Mouse (Mus musculus): ENCODE results near the gene Flt3l. TPM values are rescaled to one million over a fixed set of nuclear protein-coding genes. Genes with fewer than 3 reads are reported as not detected.

Flt3l gene
- total RNA-seq, 2 experiments from 2014 or later = 1.3 to 3.6 TPM

DNA sequence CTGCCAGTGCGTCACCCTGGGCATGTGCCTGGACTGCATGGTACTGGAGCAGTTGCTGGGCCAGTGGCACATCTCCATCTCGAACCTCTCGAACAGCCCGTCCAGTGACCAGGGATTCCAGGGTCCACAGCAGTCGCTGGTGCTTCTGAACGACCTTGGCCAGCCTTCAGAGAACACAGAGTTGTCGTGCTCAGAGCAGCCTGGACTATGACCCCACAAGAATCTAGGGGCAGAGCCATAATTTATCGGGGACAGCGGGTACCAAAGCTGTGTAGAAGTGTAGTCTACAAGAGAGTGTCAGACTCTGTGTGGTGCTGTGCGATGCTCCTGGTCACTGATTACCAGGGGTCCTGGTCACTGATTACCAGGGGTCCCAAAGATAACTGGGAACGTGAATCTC lies 11.7 kb upstream of the Flt3l start:
- ATAC-seq (replicated peaks; ENCODE audit: low FRiP score, poor library complexity, severe bottlenecking) = no peak

GRCm38 (mm10) chr7:45147267-45147666 lies 11.0 kb upstream of the Flt3l start:
- ATAC-seq (replicated peaks; ENCODE audit: low FRiP score, poor library complexity, severe bottlenecking) = no peak

- no peak for ATAC-seq (replicated peaks; ENCODE audit: low FRiP score, poor library complexity, severe bottlenecking)
These were observed 9.2 kb upstream of the Flt3l start for GRCm38 (mm10) chr7:45145460-45145859.

GRCm38 (mm10) chr7:45144368-45145174 lies 8.3 kb upstream of the Flt3l start:
- no peak for ATAC-seq (replicated peaks; ENCODE audit: low FRiP score, poor library complexity, severe bottlenecking)

- ATAC-seq (replicated peaks; ENCODE audit: low FRiP score, poor library complexity, severe bottlenecking) = no peak
These were observed 5.7 kb upstream of the Flt3l start for GRCm38 (mm10) chr7:45141914-45142313.

DNA sequence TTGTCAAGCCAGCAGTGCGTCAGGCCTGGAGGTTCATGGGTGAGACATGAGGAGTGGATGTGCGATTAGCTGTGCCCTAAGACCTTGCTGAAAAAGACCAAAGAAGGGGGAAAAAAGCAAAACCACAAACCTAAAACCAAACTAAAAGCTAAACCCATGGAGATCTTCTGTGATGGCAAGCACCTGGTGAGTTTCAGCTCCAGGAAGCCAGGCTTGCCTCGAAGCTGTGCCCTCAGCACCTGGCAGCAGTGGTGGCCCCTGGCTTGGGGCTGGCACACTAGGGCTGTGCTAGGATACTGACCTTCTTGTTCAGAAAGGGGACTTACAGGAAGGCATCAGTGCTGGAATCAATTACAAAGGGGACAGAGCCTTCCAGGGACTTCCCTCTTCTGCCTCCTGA lies 5.1 kb upstream of the Flt3l start:
- no peak for ATAC-seq (replicated peaks; ENCODE audit: low FRiP score, poor library complexity, severe bottlenecking)

GRCm38 (mm10) chr7:45139904-45140723 lies 3.9 kb upstream of the Flt3l start:
- no peak for ATAC-seq (replicated peaks; ENCODE audit: low FRiP score, poor library complexity, severe bottlenecking)

DNA sequence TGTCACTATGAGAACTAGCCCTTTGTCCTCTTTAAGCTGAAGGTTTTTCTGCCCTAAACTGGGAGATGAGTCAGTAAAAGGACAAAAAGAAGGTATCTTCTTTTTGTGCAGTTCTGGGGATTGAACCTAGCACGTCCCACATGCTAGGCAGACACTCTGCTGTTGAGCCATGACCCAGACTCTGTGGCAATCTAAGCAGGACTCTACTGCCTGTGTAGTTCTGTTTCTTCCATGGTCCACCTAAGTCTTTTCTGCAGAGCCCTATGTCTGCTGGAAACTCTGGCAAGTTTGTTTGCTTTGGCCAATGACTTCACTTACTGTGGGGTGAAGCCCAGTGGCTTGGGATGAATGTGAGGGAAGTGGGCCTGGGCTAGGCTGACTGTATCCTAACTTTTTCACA lies 2.2 kb upstream of the Flt3l start:
- ATAC-seq (replicated peaks; ENCODE audit: low FRiP score, poor library complexity, severe bottlenecking) = no peak

GRCm38 (mm10) chr7:45137171-45138006 lies 1.2 kb upstream of the Flt3l start:
- no peak for ATAC-seq (replicated peaks; ENCODE audit: low FRiP score, poor library complexity, severe bottlenecking)

- 0 out of 2 replicates have a peak, but pooled peaks have one; percentile 8 for ATAC-seq (replicated peaks; ENCODE audit: low FRiP score, poor library complexity, severe bottlenecking)
These were observed 862 bp downstream of the Flt3l start for GRCm38 (mm10) chr7:45135370-45135769.

DNA sequence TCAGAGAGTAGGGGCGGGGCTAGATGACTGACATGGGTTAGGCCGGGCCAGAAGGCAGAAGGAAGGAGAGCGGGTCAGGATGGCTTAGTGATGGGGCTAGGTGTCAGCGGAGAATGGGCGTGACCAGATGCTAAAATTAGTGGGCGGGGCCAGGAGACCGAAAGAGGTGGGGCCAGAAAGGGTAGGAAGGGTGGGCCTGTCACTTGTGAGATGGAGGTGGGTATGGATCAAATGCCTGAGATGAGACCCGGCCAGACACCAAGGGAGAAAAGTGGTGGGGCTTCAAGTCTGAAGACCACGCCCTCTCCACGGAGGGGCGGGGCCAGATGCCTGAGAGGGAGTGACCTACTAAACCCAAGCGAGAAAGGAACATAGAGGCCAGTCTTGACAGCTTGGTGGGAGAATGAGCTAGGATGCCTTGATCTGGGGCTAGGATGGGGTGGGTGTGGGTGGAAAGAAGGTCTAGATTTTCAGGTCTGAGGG lies 1.6 kb downstream of the Flt3l start:
- peak; percentile 44; the same call in 1 of the 2 replicates for ATAC-seq (replicated peaks; ENCODE audit: low FRiP score, poor library complexity, severe bottlenecking)

DNA sequence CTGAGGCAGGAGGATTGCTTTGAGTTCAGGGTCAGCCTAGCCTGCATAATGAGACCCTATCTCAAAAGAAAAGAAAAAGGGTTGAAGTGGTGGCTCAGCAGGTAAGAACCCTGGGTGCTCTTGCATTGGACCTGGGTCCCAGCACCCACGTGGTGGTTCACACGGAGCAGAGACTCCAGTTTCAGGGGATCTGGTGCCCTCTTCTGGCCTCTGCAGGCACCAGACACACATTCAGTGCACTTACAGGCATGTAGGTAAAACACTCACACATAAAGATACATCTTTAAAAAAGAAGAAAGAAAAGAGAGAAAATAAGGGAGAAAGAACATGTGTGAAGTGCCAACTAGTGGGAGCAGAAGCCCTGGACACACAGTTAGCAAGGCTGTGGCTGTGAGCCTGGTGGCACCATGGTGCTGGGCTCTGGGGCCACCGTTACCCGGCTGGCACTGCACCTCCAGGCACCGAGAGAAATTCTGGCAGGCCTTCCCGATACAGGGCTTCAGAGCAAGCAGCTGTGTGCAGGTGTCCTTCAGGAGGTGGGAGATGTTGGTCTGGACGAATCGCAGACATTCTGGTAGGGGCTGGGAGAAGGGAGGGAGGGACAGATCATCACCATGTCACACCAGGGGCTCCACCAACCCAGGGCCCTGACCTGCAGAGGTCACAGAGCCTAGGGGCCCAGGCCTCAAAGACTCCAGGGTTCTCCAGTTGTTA lies 2.6 kb downstream of the Flt3l start:
- ATAC-seq (replicated peaks; ENCODE audit: low FRiP score, poor library complexity, severe bottlenecking) = no peak

- no peak for ATAC-seq (replicated peaks; ENCODE audit: low FRiP score, poor library complexity, severe bottlenecking)
These were observed 4.4 kb downstream of the Flt3l start for GRCm38 (mm10) chr7:45131850-45132249.

DNA sequence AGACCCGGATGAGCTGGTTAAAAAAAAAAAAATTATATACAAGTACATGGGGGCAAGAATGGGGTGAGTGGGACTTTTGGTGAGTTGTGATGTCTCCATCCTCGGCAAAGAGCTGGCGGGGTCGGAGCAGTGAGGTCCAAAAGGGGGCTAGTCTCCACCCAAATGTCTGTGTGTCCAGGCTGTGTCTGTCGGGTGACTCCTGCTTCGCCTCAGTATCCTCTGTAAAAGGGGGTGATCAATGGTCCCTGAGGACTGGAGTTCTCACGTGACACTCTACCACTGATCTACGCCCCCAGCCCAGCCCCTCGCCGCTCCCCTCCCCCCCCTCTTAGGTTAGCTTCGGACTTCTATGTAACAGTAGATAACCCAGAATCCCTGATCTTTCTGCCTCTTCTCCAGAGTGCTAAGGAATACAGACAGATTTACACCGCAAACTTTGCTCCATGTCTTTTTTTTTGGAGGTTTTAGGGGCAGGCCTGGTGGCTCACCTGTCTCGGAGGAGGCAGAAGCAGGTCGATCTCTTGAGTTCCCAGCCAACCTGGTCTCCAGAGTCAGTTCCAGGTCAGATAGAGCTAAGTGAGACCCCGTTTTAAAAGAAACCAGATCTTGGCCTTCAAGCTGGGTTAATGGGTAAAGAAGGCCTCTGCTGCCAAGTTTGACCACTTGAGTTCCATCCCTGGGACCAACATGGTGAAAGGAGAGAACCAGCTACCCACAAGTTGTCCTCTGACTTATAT lies 6.3 kb downstream of the Flt3l start:
- ATAC-seq (replicated peaks; ENCODE audit: low FRiP score, poor library complexity, severe bottlenecking) = no peak

- peak; percentile 7; the same call in 1 of the 2 replicates for ATAC-seq (replicated peaks; ENCODE audit: low FRiP score, poor library complexity, severe bottlenecking)
These were observed 6.9 kb downstream of the Flt3l start for GRCm38 (mm10) chr7:45129318-45129717.

GRCm38 (mm10) chr7:45128624-45129246 lies 7.5 kb downstream of the Flt3l start, which contains the start of gene Rpl13a:
TSS of gene Rpl13a (minus strand) at chr7:45128761.
- ATAC-seq (replicated peaks; ENCODE audit: low FRiP score, poor library complexity, severe bottlenecking) = peak; percentile 85

DNA sequence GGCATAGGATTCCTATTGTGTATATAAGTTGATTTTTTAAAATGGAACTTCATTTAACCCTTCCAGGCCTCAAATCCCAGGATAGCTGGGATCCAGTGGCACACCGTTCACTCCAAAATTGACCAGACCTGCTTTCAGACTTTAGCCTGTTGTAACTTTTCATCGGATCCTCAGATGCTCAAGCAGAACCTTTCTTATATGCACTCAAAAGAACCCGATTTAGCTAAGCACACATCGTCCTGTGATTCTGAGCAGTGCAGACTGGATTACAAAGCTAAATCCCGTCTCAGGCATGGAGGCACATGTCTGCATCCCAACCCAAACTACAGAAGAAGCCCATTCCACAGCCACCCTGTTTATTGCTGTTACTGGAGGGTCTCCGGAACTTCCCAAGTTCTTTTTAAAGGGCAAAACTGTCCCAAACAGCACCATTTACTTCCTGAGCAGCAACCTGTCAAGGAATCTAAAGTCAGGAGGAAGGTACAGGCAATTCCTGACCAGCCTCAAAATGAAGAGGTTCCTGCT lies 8.5 kb downstream of the Flt3l start:
- ATAC-seq (replicated peaks; ENCODE audit: low FRiP score, poor library complexity, severe bottlenecking) = no peak
